Mouse (Mus musculus) layer of hippocampus, adult 2 months (tissue): ENCODE measurements at regions not wholly inside any gene's neighbourhood (a gene's known extent, or its start where the extent isn't known, plus 50 kb on each side); places are given as distances from the start of the nearest gene placed in this dataset.

Experiments used
- DNase-seq, 2 experiments: peaks; one replicate each; pipeline ENCODE4 v3.0.0; 2022; ENCODE audit warnings: low spot score in 2 of 2
- H3K27ac ChIP-seq: fragments of 200-600 bp; 2 replicates; pipeline ENCODE4 v1.8.1; 2022
- H3K4me3 ChIP-seq: fragments of 200-600 bp; 2 replicates; pipeline ENCODE4 v1.8.1; 2022; ENCODE audit warnings: mild to moderate bottlenecking
- CTCF ChIP-seq: fragments of 200-600 bp; conservative IDR thresholded peaks from 2 replicates; pipeline ENCODE4 v1.8.1; 2022; ENCODE audit warnings: antibody characterized with exemption, mild to moderate bottlenecking, moderate library complexity

- no peak overlapping the region for H3K4me3 ChIP-seq
- no peak for DNase-seq
- no peak for TF ChIP-seq CTCF
- no peak overlapping the region for H3K27ac ChIP-seq
Observed at GRCm38 (mm10) chr5:50728337-50729003, 669.7 kb upstream of the Adgra3 start.

GRCm38 (mm10) chr5:50706945-50707663, 648.3 kb upstream of the Adgra3 start:
- Histone ChIP-seq H3K4me3 (no peak overlapping the region), H3K27ac (no peak overlapping the region)
- no peak for TF ChIP-seq CTCF
- DNase-seq, result no peak

GRCm38 (mm10) chr5:50698084-50698483, 639.3 kb upstream of the Adgra3 start:
- Histone ChIP-seq H3K4me3 (no peak overlapping the region), H3K27ac (no peak overlapping the region)
- TF ChIP-seq CTCF, result peak; percentile 70
- DNase-seq, result peak in 1 of 2 experiments; percentile 34

DNA sequence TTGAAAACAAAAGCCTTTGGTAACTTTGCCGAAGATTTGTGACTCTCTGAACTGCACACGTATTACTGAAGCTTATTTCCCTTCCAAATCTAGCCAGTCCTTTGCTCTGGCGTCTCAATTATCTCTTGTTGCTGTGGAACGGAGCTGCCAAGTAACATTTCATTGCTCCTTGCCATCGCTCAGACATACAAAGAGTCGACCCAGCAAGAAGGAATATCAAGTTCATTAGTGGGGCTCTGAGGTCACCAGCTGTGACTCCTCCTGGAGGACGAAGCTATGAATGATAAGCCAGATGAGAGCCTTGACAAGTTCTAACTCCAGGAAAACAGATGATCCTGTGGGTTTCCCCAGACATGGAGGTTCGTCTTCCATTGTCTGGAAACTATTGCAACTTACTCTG, 638.8 kb upstream of the Adgra3 start:
- no peak for DNase-seq
- no peak overlapping the region for H3K4me3 ChIP-seq
- H3K27ac ChIP-seq, result no peak overlapping the region
- TF ChIP-seq CTCF, result no peak

DNA sequence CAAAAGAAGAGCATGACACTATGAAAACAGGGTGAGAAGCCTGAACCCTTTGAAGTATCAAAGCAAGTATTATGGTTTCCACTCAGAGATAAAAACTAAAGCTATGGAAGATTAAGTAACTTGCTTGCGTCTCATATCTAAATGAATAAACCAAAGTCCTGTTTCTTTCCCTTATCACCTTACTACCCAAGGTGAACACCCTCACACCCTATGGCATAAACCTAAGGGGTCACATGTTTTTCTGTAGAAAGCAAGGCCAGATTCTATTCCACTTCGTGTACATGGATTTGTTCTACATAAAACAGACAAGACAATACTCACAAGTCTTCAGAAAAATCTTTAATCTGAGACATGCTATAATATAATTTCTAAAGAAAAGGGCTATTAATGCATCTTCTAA, 629.6 kb upstream of the Adgra3 start:
- DNase-seq, result no peak
- H3K27ac ChIP-seq, result no peak overlapping the region
- no peak for TF ChIP-seq CTCF
- H3K4me3 ChIP-seq, result no peak overlapping the region

DNA sequence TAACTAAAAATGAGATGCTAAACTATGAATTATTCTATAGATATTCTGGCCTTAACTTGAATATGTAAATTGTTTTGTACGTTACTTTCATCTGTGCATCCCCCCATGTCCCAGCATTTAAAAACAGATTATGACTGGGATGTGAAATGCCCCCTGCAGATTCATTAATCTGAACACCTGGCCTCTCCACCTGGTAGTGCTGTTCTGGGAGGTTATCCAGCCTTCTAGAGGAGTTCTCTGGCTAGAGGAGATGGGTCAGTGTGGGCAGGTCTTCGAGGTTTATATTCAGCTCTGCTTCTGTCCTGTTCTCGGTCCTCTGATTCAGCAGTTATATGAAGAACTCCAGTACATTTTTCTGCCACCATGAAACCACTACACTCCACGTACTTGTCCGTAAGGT, 625.2 kb upstream of the Adgra3 start:
- Histone ChIP-seq H3K4me3 (no peak overlapping the region), H3K27ac (no peak overlapping the region)
- TF ChIP-seq CTCF, result no peak
- no peak for DNase-seq

GRCm38 (mm10) chr5:50636539-50636938, 577.7 kb upstream of the Adgra3 start:
- TF ChIP-seq CTCF, result no peak
- no peak for DNase-seq
- Histone ChIP-seq H3K4me3 (no peak overlapping the region), H3K27ac (no peak overlapping the region)

DNA sequence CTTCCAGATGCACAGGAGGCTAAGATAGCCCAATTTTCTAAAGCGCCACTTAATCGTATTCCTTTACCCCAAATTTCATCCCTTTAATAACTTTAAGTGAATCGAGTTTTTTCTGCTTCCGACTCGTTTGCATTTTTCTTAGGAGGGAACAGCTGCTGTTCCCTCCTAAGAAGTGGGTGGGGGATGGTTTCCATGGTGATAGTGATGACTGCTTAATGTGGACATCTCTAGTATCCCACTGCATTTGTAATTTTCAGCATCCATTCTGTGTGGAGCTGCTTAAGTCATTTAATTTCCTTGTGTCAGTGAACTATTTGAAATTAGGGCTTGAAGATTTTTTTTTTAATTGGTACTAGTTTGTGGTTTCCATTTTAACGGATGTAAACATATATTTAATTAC, 567.8 kb upstream of the Adgra3 start:
- Histone ChIP-seq H3K27ac (peak overlapping the region; percentile 61; the same call in 1 of the 2 replicates), H3K4me3 (no peak overlapping the region)
- no peak for TF ChIP-seq CTCF
- peak; percentile 13 to 63 for DNase-seq

DNA sequence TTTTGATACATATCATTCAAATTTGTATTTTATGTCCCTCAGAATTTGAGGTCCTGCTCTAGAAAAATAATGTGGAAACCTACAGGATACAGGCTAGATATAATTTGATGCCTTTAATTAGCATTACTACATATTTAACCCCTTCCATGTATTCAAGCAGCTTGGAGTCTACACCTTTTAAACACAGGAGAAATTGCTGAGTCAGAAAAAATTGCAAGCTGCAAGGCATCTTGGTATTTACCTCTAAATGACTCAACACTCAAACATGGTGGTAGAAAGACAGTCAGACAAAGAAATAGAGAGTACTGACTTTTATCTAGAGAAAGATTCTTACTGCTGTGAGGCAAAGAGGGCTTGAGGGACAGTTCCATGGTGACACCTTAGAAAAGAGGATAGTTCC, 565.4 kb upstream of the Adgra3 start:
- no peak for DNase-seq
- H3K4me3 ChIP-seq, result no peak overlapping the region
- TF ChIP-seq CTCF, result no peak
- no peak overlapping the region for H3K27ac ChIP-seq
